Mouse (Mus musculus) kidney, postnatal 14 days (tissue): Measurements from ENCODE around the gene Zfp821.

Experiments used
- DNase-seq: peaks from one replicate; pipeline ENCODE4 v3.0.0; 2022; ENCODE audit warnings: mixed read lengths

The Zfp821 gene

GRCm38 (mm10) chr8:109705320-109706075, at the start of gene Zfp821:
Zfp821 (plus strand) TSS chr8:109705546.
- peak; percentile 97 for DNase-seq

- DNase-seq, result no peak
Observed at GRCm38 (mm10) chr8:109656860-109657259, 48.5 kb upstream of the Zfp821 start.

- DNase-seq, result no peak
Observed at GRCm38 (mm10) chr8:109662328-109662727, 43.0 kb upstream of the Zfp821 start.

GRCm38 (mm10) chr8:109666616-109667015, 38.7 kb upstream of the Zfp821 start:
- DNase-seq, result no peak

GRCm38 (mm10) chr8:109672656-109673055, 32.7 kb upstream of the Zfp821 start:
- DNase-seq, result no peak

- peak; percentile 42 for DNase-seq
Observed at GRCm38 (mm10) chr8:109673596-109673995, 31.8 kb upstream of the Zfp821 start.

GRCm38 (mm10) chr8:109675896-109676643, 29.3 kb upstream of the Zfp821 start:
- no peak for DNase-seq

- no peak for DNase-seq
Observed at GRCm38 (mm10) chr8:109681535-109681934, 23.8 kb upstream of the Zfp821 start.

GRCm38 (mm10) chr8:109682120-109682519, 23.2 kb upstream of the Zfp821 start:
- DNase-seq, result no peak

GRCm38 (mm10) chr8:109687248-109687647, 18.1 kb upstream of the Zfp821 start:
- no peak for DNase-seq

- no peak for DNase-seq
Observed at GRCm38 (mm10) chr8:109691769-109692168, 13.6 kb upstream of the Zfp821 start.

GRCm38 (mm10) chr8:109692443-109693145, 12.8 kb upstream of the Zfp821 start:
- no peak for DNase-seq

- peak; percentile 99 for DNase-seq
Observed at GRCm38 (mm10) chr8:109693146-109693900, 12.0 kb upstream of the Zfp821 start, which contains the start of gene Ist1. Ist1 (minus strand) TSS chr8:109693260.

- no peak for DNase-seq
Observed at GRCm38 (mm10) chr8:109694154-109694553, 11.2 kb upstream of the Zfp821 start.

- DNase-seq, result no peak
Observed at GRCm38 (mm10) chr8:109697754-109698153, 7.6 kb upstream of the Zfp821 start.

- DNase-seq, result no peak
Observed at GRCm38 (mm10) chr8:109698477-109698876, 6.9 kb upstream of the Zfp821 start.

GRCm38 (mm10) chr8:109704565-109705319, 604 bp upstream of the Zfp821 start:
- no peak for DNase-seq

- DNase-seq, result peak; percentile 29
Observed at GRCm38 (mm10) chr8:109706076-109706873, 929 bp downstream of the Zfp821 start.

- DNase-seq, result peak; percentile 88
Observed at GRCm38 (mm10) chr8:109706874-109707237, 1.5 kb downstream of the Zfp821 start.

GRCm38 (mm10) chr8:109707921-109708320, 2.6 kb downstream of the Zfp821 start:
- no peak for DNase-seq

GRCm38 (mm10) chr8:109712521-109712920, 7.2 kb downstream of the Zfp821 start:
- DNase-seq, result no peak
